Mouse (Mus musculus) liver, embryonic 14.5 days (tissue): ENCODE measurements around the gene Hif3a.

ENCODE experiments used
- CTCF ChIP-seq: IDR thresholded peaks from 2 replicates; pipeline ENCODE4 v1.5.1; 2016; ENCODE audit warnings: antibody characterized with exemption, low read depth, control low read depth
- EP300 ChIP-seq: IDR thresholded peaks from 2 replicates; pipeline ENCODE4 v1.6.1; 2016; ENCODE audit warnings: antibody characterized with exemption, low read depth

GRCm38 (mm10) chr7:17082766-17083165 is 20.5 kb upstream of the Hif3a start:
- TF ChIP-seq CTCF = no peak
- no peak for TF ChIP-seq EP300
